Mouse (Mus musculus) kidney, embryonic 16.5 days (tissue): ENCODE results near the gene Ets2. TPM values are rescaled to one million over a fixed set of nuclear protein-coding genes. Genes with fewer than 3 reads are reported as not detected.
"Not testable (repeated sequence)": the region's sequence is repeated elsewhere in the genome, so short reads cannot be mapped to it uniquely, and the experiment has no call there.

Source experiments
- ATAC-seq: fragments of 200-750 bp; cut with Nextera tagmentation; 2 replicates; pipeline ENCODE4 v1.8.0; 2017; ENCODE audit warnings: moderate TSS enrichment; ENCODE audit not compliant: low FRiP score, low TSS enrichment
- H3K27ac ChIP-seq: fragments of 300-500 bp; sonication (generic); 2 replicates; pipeline ENCODE4 v1.5.1; 2014; ENCODE audit warnings: low read length
- H3K27me3 ChIP-seq: fragments of 300-500 bp; sonication (generic); 2 replicates; pipeline ENCODE4 v1.6.1; 2014; ENCODE audit warnings: low read length, control low read depth, mixed read lengths; ENCODE audit not compliant: insufficient read depth
- H3K36me3 ChIP-seq: fragments of 300-500 bp; sonication (generic); 2 replicates; pipeline ENCODE4 v1.6.1; 2014; ENCODE audit warnings: low read length, control low read depth, mixed read lengths; ENCODE audit not compliant: insufficient read depth
- H3K4me1 ChIP-seq: fragments of 300-500 bp; sonication (generic); 2 replicates; pipeline ENCODE4 v1.6.1; 2014; ENCODE audit warnings: low read length, control low read depth, mixed read lengths; ENCODE audit not compliant: insufficient read depth
- H3K4me2 ChIP-seq: fragments of 300-500 bp; sonication (generic); replicated peaks from 2 replicates; pipeline ENCODE4 v1.6.1; 2014; ENCODE audit warnings: low read depth, low read length
- H3K4me3 ChIP-seq: fragments of 300-500 bp; sonication (generic); 2 replicates; pipeline ENCODE4 v1.5.1; 2014; ENCODE audit warnings: mild to moderate bottlenecking, low read length
- H3K9ac ChIP-seq: fragments of 300-500 bp; sonication (generic); replicated peaks from 2 replicates; pipeline ENCODE4 v1.6.1; 2014; ENCODE audit warnings: low read length
- H3K9me3 ChIP-seq: fragments of 300-500 bp; sonication (generic); 2 replicates; pipeline ENCODE4 v1.6.1; 2016; ENCODE audit warnings: low read length, control low read depth
- WGBS: fragments of 180-500 bp; shearing (Covaris S2); extraction: QIAGEN DNeasy Blood & Tissue Kit; methylation state at CpG from one replicate; pipeline ENCODE4 v1.1.7; 2014; 5-methylcytosine and 5-hydroxymethylcytosine counted together
- polyA plus RNA-seq: library from polyadenylated mRNA; unstranded; fragments of >200 nt; fragmentation: Nextera tagmentation; extraction: Ambion mirVana; gene quantifications from 2 replicates; pipeline ENCODE4 v1.2.1, GENCODE M21; 2015

The Ets2 gene
- polyA plus RNA-seq, 1 experiment from 2014 or later, result 69.3 TPM

DNA sequence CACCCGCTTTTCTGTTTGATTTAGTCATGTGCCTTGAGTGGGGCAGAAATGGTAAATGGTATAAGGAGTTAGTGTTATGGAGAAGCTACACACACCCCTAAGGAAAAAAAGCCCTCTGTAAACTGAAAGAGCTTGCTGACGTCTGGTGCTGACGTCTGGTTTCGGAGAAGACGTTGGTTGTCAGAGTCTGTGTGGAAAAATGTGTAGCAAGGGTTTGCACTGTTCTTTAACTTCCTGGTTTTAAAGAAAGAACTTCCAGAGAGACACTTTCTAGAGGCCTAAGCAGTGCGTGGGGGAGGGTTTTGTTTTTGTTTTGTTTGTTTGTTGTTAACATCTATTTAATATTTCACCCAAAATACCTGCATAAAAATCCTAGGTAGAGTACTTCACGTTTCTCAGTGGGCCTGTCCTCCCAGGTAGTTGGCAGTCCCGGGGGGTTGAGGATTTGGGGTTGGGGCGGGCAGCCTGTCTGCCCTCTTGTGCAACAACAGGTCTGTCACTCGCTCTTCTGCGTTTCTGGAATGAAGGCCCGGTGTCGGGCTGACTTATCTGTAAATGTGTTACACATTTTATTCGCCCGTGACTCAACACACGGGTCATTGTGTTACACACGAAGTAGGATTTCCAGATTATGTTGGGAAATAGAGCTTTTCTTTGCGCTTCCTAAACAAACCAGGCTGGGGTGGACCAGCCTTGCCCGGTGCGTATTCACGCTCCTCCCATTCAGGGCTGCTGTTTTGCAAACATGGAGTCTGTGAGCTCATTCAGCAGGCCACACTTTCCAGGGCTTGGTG, 6.5 kb downstream of the Ets2 start:
- peak overlapping the region; percentile 25 for H3K4me2 ChIP-seq
- no peaks in the 10 kb centered on the region for H3K9me3 ChIP-seq
- H3K27me3 ChIP-seq, result no peaks in the 10 kb centered on the region
- H3K36me3 ChIP-seq, result peaks cover 44% of the 10 kb centered on the region
- H3K27ac ChIP-seq, result peak overlapping the region; percentile 63
- no peak for ATAC-seq
- 62% methylated on average over 21 of the region's 21 CpGs for WGBS
- peaks cover 37% of the 10 kb centered on the region for H3K4me1 ChIP-seq
- H3K9ac ChIP-seq, result peak overlapping the region; percentile 39; the same call in 1 of the 2 replicates
- H3K4me3 ChIP-seq, result peak overlapping the region; percentile 4; the same call in 1 of the 2 replicates

DNA sequence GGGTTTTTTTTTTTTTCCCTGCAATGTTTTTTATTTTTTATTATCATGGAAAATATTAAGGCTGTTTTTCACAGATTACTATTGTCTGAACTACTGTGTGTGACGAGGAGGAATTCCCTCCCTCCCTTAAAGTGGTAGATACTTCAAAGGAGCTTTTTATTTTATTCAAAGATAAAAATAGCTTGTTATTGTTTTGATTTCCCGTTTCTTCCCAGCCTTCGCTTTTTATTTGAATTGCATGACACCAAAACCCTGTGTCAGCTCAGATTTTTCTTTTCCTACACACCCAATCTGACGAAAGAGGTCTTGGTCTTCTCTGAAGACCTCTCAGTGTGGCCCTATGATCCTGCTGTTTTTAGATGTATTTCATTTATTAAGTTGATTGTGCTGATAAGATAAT, 7.3 kb downstream of the Ets2 start:
- Histone ChIP-seq H3K4me3 (no peak overlapping the region), H3K27ac (peak overlapping the region; percentile 63; the same call in 1 of the 2 replicates), H3K4me2 (no peak overlapping the region), H3K9me3 (no peaks in the 10 kb centered on the region), H3K4me1 (peaks cover 31% of the 10 kb centered on the region), H3K9ac (no peak overlapping the region), H3K27me3 (no peaks in the 10 kb centered on the region), H3K36me3 (peaks cover 51% of the 10 kb centered on the region)
- no peak for ATAC-seq
- 56% methylated on average over 4 of the region's 4 CpGs for WGBS

- no peak for ATAC-seq
- WGBS, result 91% methylated on average over 6 of the region's 6 CpGs
- Histone ChIP-seq H3K27ac (no peak overlapping the region), H3K4me1 (peaks cover 24% of the 10 kb centered on the region), H3K9ac (no peak overlapping the region), H3K27me3 (no peaks in the 10 kb centered on the region), H3K4me3 (no peak overlapping the region), H3K9me3 (no peaks in the 10 kb centered on the region), H3K36me3 (peaks cover 60% of the 10 kb centered on the region), H3K4me2 (no peak overlapping the region)
Measured at GRCm38 (mm10) chr16:95710129-95710528, 8.3 kb downstream of the Ets2 start.

GRCm38 (mm10) chr16:95712121-95712520, 10.2 kb downstream of the Ets2 start:
- Histone ChIP-seq H3K27me3 (no peaks in the 10 kb centered on the region), H3K9me3 (no peaks in the 10 kb centered on the region), H3K4me2 (no peak overlapping the region), H3K4me3 (no peak overlapping the region), H3K36me3 (peaks cover 71% of the 10 kb centered on the region), H3K9ac (no peak overlapping the region), H3K4me1 (peaks cover 19% of the 10 kb centered on the region), H3K27ac (no peak overlapping the region)
- no peak for ATAC-seq
- 93% methylated on average over 10 of the region's 10 CpGs for WGBS

GRCm38 (mm10) chr16:95713077-95713476, 11.2 kb downstream of the Ets2 start:
- not testable (repeated sequence) for H3K9ac ChIP-seq, H3K4me3 ChIP-seq, H3K9me3 ChIP-seq, ATAC-seq, H3K27ac ChIP-seq, H3K4me2 ChIP-seq, H3K27me3 ChIP-seq
- H3K4me1 ChIP-seq, result peaks cover 12% of the 10 kb centered on the region
- WGBS, result 82% methylated on average over 2 of the region's 2 CpGs
- H3K36me3 ChIP-seq, result peaks cover 79% of the 10 kb centered on the region

- no peaks in the 10 kb centered on the region for H3K9me3 ChIP-seq
- 91% methylated on average over 11 of the region's 11 CpGs for WGBS
Measured at GRCm38 (mm10) chr16:95715026-95715425, 13.2 kb downstream of the Ets2 start.

DNA sequence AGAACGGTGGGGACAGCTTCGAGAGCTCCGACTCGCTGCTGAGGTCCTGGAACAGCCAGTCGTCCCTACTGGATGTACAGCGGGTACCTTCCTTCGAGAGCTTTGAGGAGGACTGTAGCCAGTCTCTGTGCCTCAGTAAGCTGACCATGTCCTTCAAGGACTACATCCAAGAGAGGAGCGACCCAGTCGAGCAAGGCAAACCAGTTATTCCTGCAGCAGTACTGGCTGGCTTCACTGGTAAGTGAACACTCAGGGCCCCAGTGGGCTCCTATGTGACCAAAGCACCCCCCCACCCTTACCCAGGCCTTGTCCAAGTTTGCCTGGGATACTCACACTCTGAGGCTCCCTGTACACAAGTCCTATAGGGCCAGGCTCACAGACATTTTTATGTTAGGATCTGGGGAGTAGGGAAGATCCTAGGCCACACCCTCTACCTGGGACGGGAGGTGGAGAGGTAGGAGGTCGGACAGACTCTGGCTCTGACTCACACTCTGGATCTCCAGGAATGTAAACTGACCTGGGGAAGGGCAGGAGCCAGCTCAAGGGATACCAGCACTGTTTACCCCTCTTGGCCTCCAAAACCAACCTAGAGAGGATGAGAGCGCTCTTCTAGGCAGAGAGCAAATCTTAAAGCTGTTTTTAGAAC, 14.3 kb downstream of the Ets2 start:
- Histone ChIP-seq H3K4me2 (no peak overlapping the region), H3K36me3 (peaks cover 90% of the 10 kb centered on the region), H3K4me1 (no peaks in the 10 kb centered on the region), H3K27me3 (no peaks in the 10 kb centered on the region), H3K4me3 (no peak overlapping the region), H3K9me3 (peaks cover 5% of the 10 kb centered on the region), H3K27ac (no peak overlapping the region), H3K9ac (no peak overlapping the region)
- 89% methylated on average over 12 of the region's 12 CpGs for WGBS
- no peak for ATAC-seq

More at GRCm38 (mm10) chr16:95715026-95715425, 13.2 kb downstream of the Ets2 start:
- H3K27me3 ChIP-seq, result no peaks in the 10 kb centered on the region
- no peaks in the 10 kb centered on the region for H3K4me1 ChIP-seq
- no peak for ATAC-seq
- no peak overlapping the region for H3K27ac ChIP-seq
- peaks cover 89% of the 10 kb centered on the region for H3K36me3 ChIP-seq
- no peak overlapping the region for H3K4me2 ChIP-seq
- H3K9ac ChIP-seq, result no peak overlapping the region
- H3K4me3 ChIP-seq, result no peak overlapping the region

- Histone ChIP-seq H3K4me1 (no peaks in the 10 kb centered on the region), H3K36me3 (peaks cover 83% of the 10 kb centered on the region), H3K27ac (no peak overlapping the region), H3K4me3 (no peak overlapping the region), H3K9me3 (peaks cover 9% of the 10 kb centered on the region), H3K4me2 (no peak overlapping the region), H3K9ac (no peak overlapping the region), H3K27me3 (no peaks in the 10 kb centered on the region)
- 0 out of 2 replicates have a peak, but pooled peaks have one; percentile 27 for ATAC-seq
- 97% methylated on average over 6 of the region's 6 CpGs for whole genome bisulfite sequencing
Measured at GRCm38 (mm10) chr16:95717631-95718030, 15.8 kb downstream of the Ets2 start.

DNA sequence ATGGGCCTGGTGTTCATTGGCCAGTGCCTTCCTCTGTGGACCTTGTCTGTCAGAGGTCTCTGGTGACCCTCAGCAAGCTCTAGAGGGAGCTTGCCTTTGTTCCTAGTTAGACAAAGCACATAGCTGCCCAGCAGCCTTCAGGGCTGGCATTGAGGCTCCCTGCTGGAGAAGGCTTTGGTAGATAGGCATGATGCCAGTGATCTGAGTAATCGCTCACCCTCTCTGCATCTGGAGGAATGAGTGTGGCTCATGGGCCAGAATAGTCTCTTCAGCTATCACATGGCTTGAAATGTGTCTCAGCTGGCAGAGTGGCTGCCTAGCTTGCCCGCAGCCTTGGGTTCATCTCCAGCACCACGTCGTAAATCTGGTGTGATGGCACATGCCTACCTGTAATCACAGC, 16.2 kb downstream of the Ets2 start:
- Histone ChIP-seq H3K4me3 (no peak overlapping the region), H3K27ac (no peak overlapping the region), H3K9me3 (peaks cover 9% of the 10 kb centered on the region), H3K27me3 (no peaks in the 10 kb centered on the region), H3K4me2 (no peak overlapping the region), H3K36me3 (peaks cover 82% of the 10 kb centered on the region), H3K4me1 (no peaks in the 10 kb centered on the region), H3K9ac (no peak overlapping the region)
- WGBS, result 98% methylated on average over 4 of the region's 4 CpGs
- no peak for ATAC-seq

- H3K4me3 ChIP-seq, result no peak overlapping the region
- no peaks in the 10 kb centered on the region for H3K4me1 ChIP-seq
- 91% methylated on average over 8 of the region's 8 CpGs for WGBS
- H3K9me3 ChIP-seq, result peaks cover 9% of the 10 kb centered on the region
- no peak overlapping the region for H3K27ac ChIP-seq
- no peak for ATAC-seq
- no peak overlapping the region for H3K4me2 ChIP-seq
- H3K36me3 ChIP-seq, result peaks cover 62% of the 10 kb centered on the region
- no peaks in the 10 kb centered on the region for H3K27me3 ChIP-seq
- H3K9ac ChIP-seq, result no peak overlapping the region
Measured at GRCm38 (mm10) chr16:95720532-95720931, 18.7 kb downstream of the Ets2 start.
